Mouse (Mus musculus) spleen, postnatal 14 days (tissue): ENCODE data around the gene Gm10354.
"Not testable (repeated sequence)": the region's sequence is repeated elsewhere in the genome, so short reads cannot be mapped to it uniquely, and the experiment has no call there.

Source experiments
- DNase-seq, 2 experiments: peaks; one replicate each; pipeline ENCODE4 v3.0.0; 2021 to 2022; ENCODE audit warnings: low spot score in 2 of 2

The Gm10354 gene

DNA sequence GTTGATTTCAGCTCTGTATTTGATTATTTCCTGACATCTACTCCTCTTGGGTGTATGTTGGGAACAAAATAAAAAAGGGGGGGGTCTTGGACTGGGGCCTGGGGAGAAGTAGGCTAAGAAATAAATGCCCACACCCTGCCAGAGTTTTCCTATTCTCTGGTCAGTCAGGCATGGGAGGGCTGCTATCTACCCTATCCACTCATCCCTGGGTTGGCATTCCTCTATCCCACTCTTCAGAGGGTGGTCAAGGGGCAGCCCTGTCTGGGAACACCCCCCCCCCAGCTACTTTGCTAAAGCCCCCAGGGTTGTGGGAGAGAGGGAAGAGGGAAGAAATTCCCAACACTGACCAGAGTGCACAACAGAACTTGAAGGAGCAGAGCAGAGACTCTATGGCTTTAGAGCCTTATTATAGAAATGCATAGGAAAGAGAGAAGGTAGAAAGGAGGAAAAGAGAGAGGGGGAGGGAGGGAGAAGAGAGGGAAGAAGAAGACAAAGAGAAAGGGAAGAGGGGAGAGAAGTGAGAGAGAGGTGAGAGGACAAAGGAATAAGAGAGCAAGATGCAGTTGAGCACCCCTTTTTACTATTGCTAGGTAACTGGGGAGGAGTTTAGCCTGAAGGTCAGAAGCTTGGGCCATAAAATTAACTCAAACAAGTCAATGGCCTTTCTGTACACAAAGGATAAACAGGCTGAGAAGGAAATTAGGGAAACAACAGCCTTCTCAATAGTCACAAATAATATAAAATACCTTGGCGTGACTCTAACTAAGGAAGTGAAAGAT lies 22.6 kb downstream of the Gm10354 start:
- DNase-seq, result not testable (repeated sequence)

- not testable (repeated sequence) for DNase-seq
These were observed 25.1 kb downstream of the Gm10354 start for GRCm38 (mm10) chr5:14953587-14953986.

GRCm38 (mm10) chr5:14952749-14953148 lies 26.0 kb downstream of the Gm10354 start:
- DNase-seq, result not testable (repeated sequence)

GRCm38 (mm10) chr5:14951822-14952221 lies 26.9 kb downstream of the Gm10354 start:
- DNase-seq, result not testable (repeated sequence)

DNA sequence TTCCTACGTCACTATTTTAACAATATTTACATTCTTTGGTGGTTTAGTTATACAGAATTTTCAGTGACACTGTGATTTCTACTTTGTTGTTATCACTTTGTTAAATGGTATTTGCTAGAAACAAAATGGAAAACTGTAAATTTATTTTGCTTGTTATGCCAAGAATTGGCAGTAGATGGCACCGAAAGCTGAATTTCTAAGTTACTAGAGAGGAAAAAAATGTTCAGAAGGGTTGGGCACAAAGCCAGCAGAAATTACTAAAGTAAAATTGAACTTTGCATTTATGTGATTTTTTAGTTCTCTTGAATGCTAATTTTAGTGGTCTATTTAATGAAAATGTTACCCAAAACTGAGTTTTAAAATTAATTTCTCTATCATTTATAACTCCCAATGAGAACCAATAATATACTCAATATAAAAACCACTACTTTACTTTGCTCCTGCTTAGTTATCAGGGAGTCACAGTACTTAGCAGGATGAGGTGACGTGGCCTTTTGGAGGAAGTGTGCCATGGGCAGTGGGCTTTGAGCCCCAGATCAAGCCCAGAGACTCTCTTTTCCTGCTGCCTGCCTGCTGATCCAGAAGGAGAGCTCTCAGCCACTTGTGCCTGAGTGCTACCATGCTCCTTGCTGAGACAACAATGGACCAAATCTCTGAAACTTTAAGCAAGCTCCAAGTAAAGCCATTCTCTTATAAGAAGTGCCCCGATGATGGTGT lies 31.1 kb downstream of the Gm10354 start:
- DNase-seq, result not testable (repeated sequence)

- DNase-seq, result not testable (repeated sequence)
These were observed 33.2 kb downstream of the Gm10354 start for GRCm38 (mm10) chr5:14945524-14945923.

DNA sequence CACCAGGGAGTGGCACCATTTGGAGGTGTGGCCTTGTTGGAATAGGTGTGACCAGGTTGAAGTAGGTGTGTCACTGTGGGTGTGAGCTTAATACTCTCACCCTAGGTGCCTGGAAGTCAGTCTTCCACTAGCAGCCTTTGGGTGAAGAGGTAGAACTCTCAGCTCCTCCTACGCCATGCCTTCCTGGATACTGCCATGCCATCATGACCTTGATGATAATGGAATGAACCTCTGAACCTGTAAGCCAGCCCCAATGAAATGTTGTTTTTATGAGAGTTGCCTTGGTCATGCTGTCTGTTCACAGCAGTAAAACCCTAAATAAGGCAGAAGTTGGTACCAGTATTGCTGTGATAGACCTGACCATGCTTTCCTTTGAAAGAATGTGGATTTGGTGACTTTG lies 37.7 kb downstream of the Gm10354 start:
- DNase-seq, result not testable (repeated sequence)

DNA sequence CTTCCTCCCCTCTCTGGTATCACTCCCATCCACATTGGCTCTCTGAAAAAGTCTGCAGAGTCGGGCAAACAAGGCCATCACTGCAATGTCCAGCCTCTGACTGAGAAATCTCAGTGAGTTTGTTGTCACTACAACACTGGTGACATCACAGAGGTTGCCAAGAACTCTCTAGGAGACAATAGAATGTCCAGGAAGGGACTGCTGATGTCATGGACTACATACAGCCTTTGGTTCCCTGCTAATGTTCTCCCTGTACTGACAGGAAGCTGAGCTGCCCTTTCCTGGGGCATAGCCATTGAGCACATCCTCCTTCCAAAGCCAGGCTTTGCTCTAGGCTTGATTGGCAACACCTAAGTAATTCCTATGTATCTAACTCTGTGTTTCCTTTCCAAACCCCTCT lies 40.4 kb downstream of the Gm10354 start, which contains the start of gene Speer4e:
TSS of gene Speer4e (minus strand) at position 101 of the 400 bp plus-strand sequence.
- DNase-seq, result not testable (repeated sequence)

GRCm38 (mm10) chr5:14933721-14934120 lies 45.0 kb downstream of the Gm10354 start:
- DNase-seq, result not testable (repeated sequence)

GRCm38 (mm10) chr5:14927047-14927446 lies 51.7 kb downstream of the Gm10354 start:
- DNase-seq, result not testable (repeated sequence)
